Mouse (Mus musculus): Measurements from ENCODE around the gene Meis3. TPM values are rescaled to one million over a fixed set of nuclear protein-coding genes. Genes with fewer than 3 reads are reported as not detected.

Gene Meis3
- total RNA-seq, 2 experiments from 2014 or later = 1.5 to 2.1 TPM

DNA sequence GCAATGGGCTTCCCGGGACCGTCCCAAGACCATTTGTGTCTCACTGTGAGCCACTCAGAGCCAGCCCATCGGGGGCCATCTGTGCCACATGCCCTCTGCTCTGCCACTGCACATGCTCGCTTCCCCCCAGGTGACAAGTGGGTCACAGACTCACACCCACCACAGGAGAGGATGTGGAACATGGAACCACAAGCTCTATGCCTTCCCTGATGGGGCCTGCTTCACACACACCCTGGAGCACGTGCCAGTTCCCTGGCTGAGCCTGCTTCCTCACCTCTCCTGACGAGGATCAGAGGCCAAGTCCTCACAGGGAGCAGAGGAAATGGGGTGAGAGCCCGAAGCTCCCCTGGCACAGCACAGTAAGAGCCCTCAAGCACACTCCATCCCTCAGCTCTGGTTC lies 32.2 kb downstream of the Meis3 start:
- no peak for DNase-seq
- intact Hi-C loops (cut with DNase I) = loop anchor here (10.0 kb wide), 2 partner anchors 62 to 158 kb away; no protein-coding TSS in a partner anchor

DNA sequence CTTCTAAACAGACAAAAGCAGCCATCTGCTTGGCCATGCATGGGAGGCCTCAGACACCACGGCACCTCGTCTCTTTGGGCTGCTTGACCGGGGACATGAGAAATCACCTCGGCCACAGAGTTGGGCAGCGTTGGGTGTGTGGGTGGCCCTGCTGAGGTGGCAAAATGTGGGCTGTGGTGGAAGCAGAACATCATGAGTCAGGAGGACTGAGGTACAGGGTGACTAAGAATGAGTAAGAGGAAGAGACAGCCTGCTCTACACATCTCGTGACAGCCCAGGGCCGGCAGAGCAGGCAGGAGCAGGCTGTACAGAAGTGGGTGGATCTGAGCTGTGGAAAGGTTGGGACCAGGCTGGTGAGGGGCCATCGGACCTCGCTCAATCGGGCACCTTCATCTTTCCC lies 32.6 kb downstream of the Meis3 start:
- no peak for DNase-seq

DNA sequence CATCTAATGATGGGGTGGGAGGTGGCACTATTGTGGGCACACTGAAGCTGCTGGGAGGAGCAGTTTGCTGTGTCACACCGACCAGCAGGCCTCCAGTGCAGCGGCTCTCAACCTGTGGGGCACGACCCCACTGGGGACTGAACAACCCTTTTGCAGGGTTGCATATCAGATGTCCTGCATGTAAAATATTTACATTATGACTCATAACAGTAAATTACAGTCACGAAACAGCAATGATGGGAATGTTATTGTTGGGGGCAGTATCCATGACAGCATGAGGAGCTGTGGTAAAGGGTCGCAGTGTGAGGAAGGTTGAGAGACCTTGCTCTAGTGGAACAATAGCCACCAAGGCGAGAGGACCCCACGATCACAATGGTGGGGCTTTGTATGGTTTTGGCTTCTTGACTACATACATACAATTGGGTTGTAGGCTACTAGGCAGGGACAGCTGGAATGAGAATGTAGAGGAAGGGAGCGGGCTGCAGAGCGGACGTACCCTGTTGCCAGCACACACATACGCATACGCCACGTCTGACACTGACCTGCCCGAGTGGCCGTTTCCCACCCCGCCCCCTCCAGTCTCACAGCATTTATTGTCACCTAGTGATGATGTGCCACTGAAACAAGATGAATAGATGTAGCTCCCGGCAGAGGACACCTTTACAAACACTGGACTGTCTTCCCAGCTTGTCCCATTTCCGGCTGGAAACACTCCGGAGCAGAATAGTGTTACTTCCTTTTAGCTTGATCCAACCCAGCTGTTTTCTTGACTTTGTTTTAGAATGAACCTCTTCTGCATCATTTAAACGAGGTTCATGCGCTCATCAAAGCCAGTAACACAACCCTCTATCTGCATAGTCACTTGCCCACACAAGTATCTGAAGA lies 34.1 kb downstream of the Meis3 start:
- DNase-seq = no peak
- intact Hi-C loops (cut with DNase I) = loop anchor here (10.0 kb wide), 2 partner anchors 64 to 156 kb away; no protein-coding TSS in a partner anchor

More for the DNA sequence above, 32.6 kb downstream of the Meis3 start:
- intact Hi-C loops (cut with DNase I) = loop anchor here (10.0 kb wide), 2 partner anchors 63 to 157 kb away; no protein-coding TSS in a partner anchor

DNA sequence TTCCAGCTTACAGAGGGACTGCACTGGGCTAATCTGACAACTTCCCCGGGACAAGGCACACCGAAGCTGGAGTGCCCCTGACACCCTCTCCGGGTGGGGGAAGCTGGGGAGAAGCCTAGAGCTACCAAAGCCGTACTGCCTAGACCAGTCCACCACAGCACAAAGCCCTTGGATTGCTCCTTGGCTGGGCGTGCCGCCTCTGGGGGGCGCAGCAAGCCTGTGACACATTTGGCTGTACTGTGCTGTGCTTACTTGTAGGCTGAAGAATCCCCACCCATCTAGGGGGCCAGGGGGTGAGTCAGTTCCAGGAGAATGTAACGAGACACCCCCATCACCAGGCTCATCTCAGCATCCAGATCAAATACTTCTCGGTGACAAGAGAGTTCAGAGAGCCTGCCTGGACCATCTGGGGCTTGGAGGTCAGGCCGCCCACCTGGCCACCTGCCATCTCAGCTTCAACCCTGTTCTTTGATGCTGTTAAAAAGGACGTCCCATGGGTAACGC lies 36.0 kb downstream of the Meis3 start:
- intact Hi-C loops (cut with DNase I) = loop anchor here (5.0 kb wide), 1 partner anchor 51 kb away; no protein-coding TSS in a partner anchor
- DNase-seq = no peak

DNA sequence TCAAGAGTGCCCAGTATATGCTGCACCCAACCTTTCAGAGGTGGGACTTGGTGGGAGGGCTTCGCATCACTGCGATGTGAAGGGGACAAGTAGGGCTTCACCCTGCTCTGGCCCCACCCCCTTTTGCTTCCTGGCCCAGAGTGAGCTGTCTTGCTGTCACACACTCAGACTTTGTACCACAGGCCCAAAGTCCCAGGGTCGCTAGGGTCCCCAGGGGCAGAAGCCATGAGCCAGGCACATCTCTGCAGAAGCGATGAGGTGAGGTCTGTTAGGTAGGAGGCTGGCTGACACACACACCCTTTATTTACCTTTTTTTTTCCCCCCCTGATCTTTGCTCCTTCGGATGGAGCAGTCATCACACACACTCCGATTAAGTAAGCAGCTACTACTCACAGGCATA lies 38.3 kb downstream of the Meis3 start:
- intact Hi-C loops (cut with DNase I) = loop anchor here (5.0 kb wide), 1 partner anchor 49 kb away; no protein-coding TSS in a partner anchor
- DNase-seq = no peak

DNA sequence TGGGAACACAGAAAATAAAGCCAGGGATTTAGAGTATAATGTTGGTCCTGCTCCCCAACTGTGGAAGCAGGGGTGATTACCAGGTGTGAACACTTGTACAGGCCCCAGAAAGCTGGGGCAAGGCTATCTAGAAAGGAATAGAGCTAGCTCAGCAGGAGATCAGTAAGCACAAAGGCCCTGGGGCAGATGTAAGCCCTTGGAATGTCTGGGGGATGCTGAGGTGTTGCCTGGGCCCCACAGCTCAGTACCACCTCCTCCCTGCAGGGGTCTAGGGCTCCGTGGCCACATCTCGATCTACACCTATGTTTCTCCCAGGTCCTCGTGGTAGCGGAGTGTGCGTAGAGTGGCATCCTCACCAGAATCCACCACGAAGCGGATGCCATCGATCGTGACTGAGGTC lies 39.1 kb downstream of the Meis3 start:
- no peak for DNase-seq
- intact Hi-C loops (cut with DNase I) = loop anchor here (5.0 kb wide), 1 partner anchor 48 kb away; no protein-coding TSS in a partner anchor

DNA sequence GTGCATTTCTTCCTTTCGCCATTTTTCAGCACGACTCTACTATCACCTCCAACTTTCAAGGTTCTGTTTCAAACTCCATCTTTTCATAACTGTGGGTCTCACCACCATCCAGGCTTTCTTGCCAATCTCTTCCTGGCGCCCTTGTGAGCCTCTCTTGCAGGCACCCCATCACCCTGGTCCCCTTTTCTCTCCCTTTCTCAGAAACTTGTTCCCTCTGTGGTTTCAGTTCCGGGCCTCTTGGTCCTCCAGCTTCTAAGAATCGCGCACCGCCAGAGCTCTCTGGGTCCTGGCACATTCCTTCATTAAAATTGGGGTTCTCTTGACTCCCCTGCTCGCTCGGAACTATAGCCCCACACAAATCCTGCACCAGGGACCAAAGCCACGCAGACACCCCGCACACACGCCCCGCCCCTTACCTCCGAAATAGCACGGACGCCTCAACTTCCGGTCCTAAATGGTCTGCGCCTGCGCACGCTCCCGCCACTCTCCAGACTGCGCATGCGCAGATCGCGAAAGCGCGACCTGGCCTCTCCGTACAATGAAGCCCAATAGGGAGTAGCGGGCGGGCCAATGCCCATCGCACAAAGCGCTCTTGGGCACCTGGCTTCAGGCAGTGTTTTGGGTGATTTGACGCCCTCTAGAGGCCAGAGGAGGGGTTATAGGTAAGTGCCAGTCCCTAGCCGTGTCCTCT lies 46.8 kb downstream of the Meis3 start, which contains the start of gene Dhx34:
Gene Dhx34 (minus strand): TSS at position 456 of the 691 bp plus-strand sequence.
- intact Hi-C loops (cut with DNase I) = no loop called here

DNA sequence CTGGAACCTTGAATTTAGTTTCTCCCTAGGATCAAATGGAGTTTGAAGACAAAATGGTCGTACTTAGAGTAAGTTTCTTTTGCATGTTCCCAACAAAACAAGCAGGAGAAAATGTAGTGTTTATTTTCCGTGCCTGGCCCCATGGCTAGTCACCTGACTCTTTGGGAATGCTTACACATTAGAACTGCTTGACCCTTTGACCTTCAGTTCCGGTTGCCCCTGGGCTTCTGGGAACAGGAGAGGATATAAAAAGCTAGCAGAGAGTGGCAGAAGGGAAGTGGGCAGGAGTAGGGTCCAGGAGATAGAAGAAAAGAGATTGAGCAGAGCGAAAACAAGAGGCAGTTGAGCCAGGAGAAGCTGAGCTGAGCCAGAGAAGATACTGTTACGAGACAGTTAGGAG lies 55.0 kb downstream of the Meis3 start:
- DNase-seq = no peak
- intact Hi-C loops (cut with DNase I) = no loop called here

More for the DNA sequence above, 46.8 kb downstream of the Meis3 start, which contains the start of gene Dhx34:
- DNase-seq = peak; percentile 91 to 96

Other genes with a start within 250 kb of the Meis3 start
- gene Nop53, start 229.0 kb upstream of the Meis3 start, total RNA-seq (2021) = 10 to 100 TPM; 81.3 to 97.1 TPM
- 10 to 100 TPM; 40.8 to 47.9 TPM for gene Ehd2, start 207.5 kb upstream of the Meis3 start, total RNA-seq (2021)
- 1 to 10 TPM; 4.5 to 6.6 TPM for gene Bicra, start 127.2 kb upstream of the Meis3 start, total RNA-seq (2021)
- not detected for gene Zfp541, start 113.3 kb upstream of the Meis3 start, total RNA-seq (2021)
- gene Napa, start 76.6 kb upstream of the Meis3 start, total RNA-seq (2021) = 100 to 1,000 TPM in 1 of 2 experiments, 10 to 100 TPM in 1; 92.4 to 109 TPM
- gene Kptn, start 55.2 kb upstream of the Meis3 start, total RNA-seq (2021) = 10 to 100 TPM; 10.8 to 11.3 TPM
- gene Slc8a2, start 45.3 kb upstream of the Meis3 start, total RNA-seq (2021) = under 1 TPM; 0.12 to 0.13 TPM
- 1 to 10 TPM; 3.1 to 4.5 TPM for gene Dhx34, start 46.9 kb downstream of the Meis3 start, total RNA-seq (2021)
- gene C5ar2, start 69.1 kb downstream of the Meis3 start, total RNA-seq (2021) = under 1 TPM; 0.20 TPM
- gene C5ar1, start 84.5 kb downstream of the Meis3 start, total RNA-seq (2021) = 1 to 10 TPM; 1.7 to 1.8 TPM
- gene Inafm1, start 98.5 kb downstream of the Meis3 start, total RNA-seq (2021) = 10 to 100 TPM; 12.2 to 15.1 TPM
- gene Ccdc9, start 111.7 kb downstream of the Meis3 start, total RNA-seq (2021) = 10 to 100 TPM; 40.7 to 44.6 TPM
- 1 to 10 TPM; 1.4 to 2.2 TPM for gene Bbc3, start 133.3 kb downstream of the Meis3 start, total RNA-seq (2021)
- gene Sae1, start 212.7 kb downstream of the Meis3 start, total RNA-seq (2021) = 10 to 100 TPM; 21.4 to 29.2 TPM
- gene Zc3h4, start 225.8 kb downstream of the Meis3 start, total RNA-seq (2021) = 10 to 100 TPM; 24.9 to 27.1 TPM